Mouse (Mus musculus) stomach, embryonic 14.5 days (tissue): Measurements from ENCODE around the gene Ganab. TPM values are rescaled to one million over a fixed set of nuclear protein-coding genes. Genes with fewer than 3 reads are reported as not detected.
"Not testable (repeated sequence)": the region's sequence is repeated elsewhere in the genome, so short reads cannot be mapped to it uniquely, and the experiment has no call there.

Experiments used
- ATAC-seq: fragments of 200-750 bp; cut with Nextera tagmentation; 2 replicates; pipeline ENCODE4 v1.8.0; 2017; ENCODE audit warnings: low read depth, moderate TSS enrichment; ENCODE audit not compliant: insufficient number of reproducible peaks, insufficient read depth, low FRiP score
- H3K27ac ChIP-seq: fragments of 300-500 bp; sonication (generic); 2 replicates; pipeline ENCODE4 v1.5.1; 2014; ENCODE audit warnings: mild to moderate bottlenecking, low read length, moderate library complexity, mixed read lengths
- H3K27me3 ChIP-seq: fragments of 300-500 bp; sonication (generic); 2 replicates; pipeline ENCODE4 v1.6.1; 2014; ENCODE audit warnings: low read length, control low read depth, mixed read lengths; ENCODE audit not compliant: control insufficient read depth, insufficient read depth
- H3K36me3 ChIP-seq: fragments of 300-500 bp; sonication (generic); 2 replicates; pipeline ENCODE4 v1.6.1; 2014; ENCODE audit warnings: mild to moderate bottlenecking, control low read depth, low read length, moderate library complexity, mixed read lengths; ENCODE audit not compliant: control insufficient read depth, insufficient read depth
- H3K4me1 ChIP-seq: fragments of 300-500 bp; sonication (generic); 2 replicates; pipeline ENCODE4 v1.6.1; 2014; ENCODE audit warnings: low read length, control low read depth, mixed read lengths; ENCODE audit not compliant: control insufficient read depth, insufficient read depth
- H3K4me2 ChIP-seq: fragments of 300-500 bp; sonication (generic); replicated peaks from 2 replicates; pipeline ENCODE4 v1.6.1; 2014; ENCODE audit warnings: low read depth, low read length, control low read depth
- H3K4me3 ChIP-seq: fragments of 300-500 bp; sonication (generic); 2 replicates; pipeline ENCODE4 v1.5.1; 2014; ENCODE audit warnings: low read depth, low read length, control low read depth
- H3K9ac ChIP-seq: fragments of 300-500 bp; sonication (generic); replicated peaks from 2 replicates; pipeline ENCODE4 v1.6.1; 2014; ENCODE audit warnings: low read depth, mild to moderate bottlenecking, control low read depth, low read length, moderate library complexity, mixed read lengths
- H3K9me3 ChIP-seq: fragments of 300-500 bp; sonication (generic); 2 replicates; pipeline ENCODE4 v1.6.1; 2016; ENCODE audit warnings: low read depth, low read length, control low read depth; ENCODE audit not compliant: control insufficient read depth
- WGBS: fragments of 180-500 bp; shearing (Covaris S2); extraction: QIAGEN DNeasy Blood & Tissue Kit; methylation state at CpG from one replicate; pipeline ENCODE4 v1.1.7; 2014; 5-methylcytosine and 5-hydroxymethylcytosine counted together
- polyA plus RNA-seq: library from polyadenylated mRNA; unstranded; fragments of >200 nt; fragmentation: Nextera tagmentation; extraction: Ambion mirVana; gene quantifications from 2 replicates; pipeline ENCODE4 v1.2.1, GENCODE M21; 2014

Ganab gene
- polyA plus RNA-seq, 1 experiment from 2014 or later, result 82.0 TPM

- Histone ChIP-seq H3K27ac (no peak within 1 kb of the TSS), H3K9me3 (no peaks in the 10 kb centered on the region), H3K27me3 (no peaks in the 10 kb centered on the region), H3K4me2 (no peak within 1 kb of the TSS), H3K9ac (no peak within 1 kb of the TSS), H3K36me3 (no peaks in the 10 kb centered on the region; the same call in 1 of the 2 replicates), H3K4me3 (no peak within 1 kb of the TSS), H3K4me1 (0 out of 2 replicates have a peak, but pooled peaks cover 4% of the 10 kb centered on the region)
- 78% methylated on average over 3 of the region's 3 CpGs for WGBS
- ATAC-seq, result no peak
Measured at GRCm38 (mm10) chr19:8883616-8884015, 14.3 kb upstream of the Ganab start, which contains the start of the genes Lbhd1 and Gm49403. TSS of gene Lbhd1 (plus strand) at chr19:8883732. TSS of gene Gm49403 (plus strand) at chr19:8883930.

GRCm38 (mm10) chr19:8886916-8887584 lies 10.8 kb upstream of the Ganab start:
- no peaks in the 10 kb centered on the region for H3K9me3 ChIP-seq
- peak overlapping the region; percentile 85; the same call in 1 of the 2 replicates for H3K27ac ChIP-seq
- peaks cover 9% of the 10 kb centered on the region for H3K36me3 ChIP-seq
- ATAC-seq, result no peak
- WGBS, result 55% methylated on average over 1 of the region's 1 CpGs
- H3K9ac ChIP-seq, result no peak overlapping the region
- no peaks in the 10 kb centered on the region for H3K27me3 ChIP-seq
- H3K4me2 ChIP-seq, result peak overlapping the region; percentile 64
- peak overlapping the region; percentile 59 for H3K4me3 ChIP-seq
- H3K4me1 ChIP-seq, result 0 out of 2 replicates have a peak, but pooled peaks cover 10% of the 10 kb centered on the region

- Histone ChIP-seq H3K4me2 (peak overlapping the region; percentile 64), H3K27ac (peak overlapping the region; percentile 85), H3K9ac (peak overlapping the region; percentile 59), H3K36me3 (peaks cover 9% of the 10 kb centered on the region), H3K9me3 (no peaks in the 10 kb centered on the region), H3K4me3 (peak overlapping the region; percentile 59), H3K4me1 (0 out of 2 replicates have a peak, but pooled peaks cover 10% of the 10 kb centered on the region), H3K27me3 (no peaks in the 10 kb centered on the region)
- no peak for ATAC-seq
- 13% methylated on average over 19 of the region's 19 CpGs for whole genome bisulfite sequencing
Measured at GRCm38 (mm10) chr19:8887585-8888463, 10.0 kb upstream of the Ganab start.

- WGBS, result under 1% methylated on average over 58 of the region's 58 CpGs
- H3K4me1 ChIP-seq, result peaks cover 12% of the 10 kb centered on the region; the same call in 1 of the 2 replicates
Measured at GRCm38 (mm10) chr19:8888511-8889385, 9.1 kb upstream of the Ganab start, which contains the start of the genes 1810009A15Rik and Gm49416. TSS of gene 1810009A15Rik (plus strand) at chr19:8888853. TSS of gene Gm49416 (plus strand) at chr19:8888926.

GRCm38 (mm10) chr19:8892829-8893766 lies 4.8 kb upstream of the Ganab start, which contains the start of gene Ints5:
TSS of gene Ints5 (plus strand) at chr19:8893005.
- H3K9me3 ChIP-seq, result no peaks in the 10 kb centered on the region
- peak within 1 kb of the TSS; percentile 80 for H3K4me2 ChIP-seq
- H3K4me3 ChIP-seq, result peak within 1 kb of the TSS; percentile 89
- H3K36me3 ChIP-seq, result peaks cover 28% of the 10 kb centered on the region
- peak within 1 kb of the TSS; percentile 92 for H3K9ac ChIP-seq
- H3K4me1 ChIP-seq, result peaks cover 18% of the 10 kb centered on the region
- peak within 1 kb of the TSS; percentile 89 for H3K27ac ChIP-seq
- peak; percentile 68 for ATAC-seq
- WGBS, result 2% methylated on average over 54 of the region's 54 CpGs
- H3K27me3 ChIP-seq, result no peaks in the 10 kb centered on the region

More at GRCm38 (mm10) chr19:8888511-8889385, 9.1 kb upstream of the Ganab start, which contains the start of the genes 1810009A15Rik and Gm49416:
- peak; percentile 95 for ATAC-seq
- peaks cover 9% of the 10 kb centered on the region for H3K36me3 ChIP-seq
- H3K27ac ChIP-seq, result peak within 1 kb of the TSS; percentile 89
- no peaks in the 10 kb centered on the region for H3K9me3 ChIP-seq
- peak within 1 kb of the TSS; percentile 76 for H3K4me2 ChIP-seq
- H3K27me3 ChIP-seq, result no peaks in the 10 kb centered on the region
- H3K4me3 ChIP-seq, result peak within 1 kb of the TSS; percentile 59
- H3K9ac ChIP-seq, result peak within 1 kb of the TSS; percentile 59

GRCm38 (mm10) chr19:8895397-8895960 lies 2.4 kb upstream of the Ganab start:
- H3K36me3 ChIP-seq, result peaks cover 28% of the 10 kb centered on the region
- no peak overlapping the region for H3K4me3 ChIP-seq
- H3K27ac ChIP-seq, result no peak overlapping the region
- H3K4me2 ChIP-seq, result no peak overlapping the region
- no peak overlapping the region for H3K9ac ChIP-seq
- peaks cover 20% of the 10 kb centered on the region for H3K4me1 ChIP-seq
- H3K9me3 ChIP-seq, result no peaks in the 10 kb centered on the region
- no peak for ATAC-seq
- no peaks in the 10 kb centered on the region for H3K27me3 ChIP-seq
- 96% methylated on average over 9 of the region's 9 CpGs for WGBS

GRCm38 (mm10) chr19:8896231-8896630 lies 1.6 kb upstream of the Ganab start:
- H3K9ac ChIP-seq, H3K9me3 ChIP-seq, H3K27me3 ChIP-seq, H3K4me3 ChIP-seq, H3K4me2 ChIP-seq, ATAC-seq, H3K27ac ChIP-seq: not testable (repeated sequence)
- peaks cover 20% of the 10 kb centered on the region for H3K4me1 ChIP-seq
- 81% methylated on average over 5 of the region's 5 CpGs for WGBS
- H3K36me3 ChIP-seq, result peaks cover 25% of the 10 kb centered on the region
